Mouse (Mus musculus) intestine, embryonic 14.5 days (tissue): ENCODE measurements around the gene Hk2. TPM values are rescaled to one million over a fixed set of nuclear protein-coding genes. Genes with fewer than 3 reads are reported as not detected.

Source experiments
- ATAC-seq: fragments of 200-750 bp; cut with Nextera tagmentation; replicated peaks from 2 replicates; pipeline ENCODE4 v1.8.0; 2017; ENCODE audit warnings: low read depth, moderate number of reproducible peaks, moderate TSS enrichment, moderate library complexity; ENCODE audit not compliant: low FRiP score, low TSS enrichment
- DNase-seq: peaks from one replicate; pipeline ENCODE4 v3.0.0-alpha.2; 2018; ENCODE audit warnings: low spot score
- H3K27ac ChIP-seq: fragments of 300-500 bp; sonication (generic); 2 replicates; pipeline ENCODE4 v1.5.1; 2014; ENCODE audit warnings: low read depth, mild to moderate bottlenecking, control low read depth
- H3K27me3 ChIP-seq: fragments of 300-500 bp; sonication (generic); replicated peaks from 2 replicates; pipeline ENCODE4 v1.6.1; 2014; ENCODE audit warnings: low read length, control low read depth; ENCODE audit not compliant: control insufficient read depth, insufficient read depth
- H3K36me3 ChIP-seq: fragments of 300-500 bp; sonication (generic); 2 replicates; pipeline ENCODE4 v1.6.1; 2014; ENCODE audit warnings: low read length, control low read depth; ENCODE audit not compliant: control insufficient read depth, insufficient read depth
- H3K4me1 ChIP-seq: fragments of 300-500 bp; sonication (generic); replicated peaks from 2 replicates; pipeline ENCODE4 v1.6.1; 2014; ENCODE audit warnings: low read length, control low read depth, mixed read lengths; ENCODE audit not compliant: control insufficient read depth, insufficient read depth
- H3K4me2 ChIP-seq: fragments of 300-500 bp; sonication (generic); 2 replicates; pipeline ENCODE4 v1.6.1; 2014; ENCODE audit warnings: low read length
- H3K4me3 ChIP-seq: fragments of 300-500 bp; sonication (generic); 2 replicates; pipeline ENCODE4 v1.5.1; 2014; ENCODE audit warnings: low read depth, low read length, control low read depth, mixed read lengths
- H3K9ac ChIP-seq: fragments of 300-500 bp; sonication (generic); 2 replicates; pipeline ENCODE4 v1.6.1; 2014; ENCODE audit warnings: mild to moderate bottlenecking, low read length
- H3K9me3 ChIP-seq: fragments of 300-500 bp; sonication (generic); 2 replicates; pipeline ENCODE4 v1.6.1; 2016; ENCODE audit warnings: low read length, control low read depth; ENCODE audit not compliant: control insufficient read depth
- WGBS: fragments of 180-500 bp; shearing (Covaris S2); extraction: QIAGEN DNeasy Blood & Tissue Kit; methylation state at CpG from one replicate; pipeline ENCODE4 v1.1.7; 2014; 5-methylcytosine and 5-hydroxymethylcytosine counted together
- polyA plus RNA-seq: library from polyadenylated mRNA; unstranded; fragments of >200 nt; fragmentation: Nextera tagmentation; extraction: Ambion mirVana; gene quantifications from 2 replicates; pipeline ENCODE4 v1.2.1, GENCODE M21; 2014

Gene Hk2
- polyA plus RNA-seq, 1 experiment from 2014 or later = 32.3 TPM

- peak; percentile 70 for ATAC-seq
- DNase-seq = peak; percentile 87
- peak overlapping the region; percentile 75 for H3K4me3 ChIP-seq
- H3K4me1 ChIP-seq = peaks cover 25% of the 10 kb centered on the region; the same call in 1 of the 2 replicates
- H3K27me3 ChIP-seq = no peaks in the 10 kb centered on the region
- peak overlapping the region; percentile 89 for H3K27ac ChIP-seq
- no peaks in the 10 kb centered on the region for H3K36me3 ChIP-seq
- peak overlapping the region; percentile 91 for H3K4me2 ChIP-seq
- H3K9me3 ChIP-seq = no peaks in the 10 kb centered on the region
- under 1% methylated on average over 68 of the region's 68 CpGs for WGBS
- peak overlapping the region; percentile 77 for H3K9ac ChIP-seq
Measured at GRCm38 (mm10) chr6:82773261-82774131, 758 bp downstream of the Hk2 start.

GRCm38 (mm10) chr6:82772451-82773101 is 1.7 kb downstream of the Hk2 start:
- H3K4me2 ChIP-seq = peak overlapping the region; percentile 91
- peaks cover 25% of the 10 kb centered on the region; the same call in 1 of the 2 replicates for H3K4me1 ChIP-seq
- no peaks in the 10 kb centered on the region for H3K9me3 ChIP-seq
- DNase-seq (peak; percentile 75), ATAC-seq (no peak)
- H3K36me3 ChIP-seq = no peaks in the 10 kb centered on the region
- H3K9ac ChIP-seq = peak overlapping the region; percentile 77
- no peaks in the 10 kb centered on the region for H3K27me3 ChIP-seq
- peak overlapping the region; percentile 75 for H3K4me3 ChIP-seq
- under 1% methylated on average over 19 of the region's 19 CpGs for WGBS
- H3K27ac ChIP-seq = peak overlapping the region; percentile 89

- DNase-seq (peak; percentile 77), ATAC-seq (no peak)
- 2% methylated on average over 10 of the region's 10 CpGs for WGBS
- Histone ChIP-seq H3K4me2 (peak overlapping the region; percentile 91), H3K27ac (peak overlapping the region; percentile 89; the same call in 1 of the 2 replicates), H3K27me3 (no peaks in the 10 kb centered on the region), H3K4me1 (peaks cover 25% of the 10 kb centered on the region; the same call in 1 of the 2 replicates), H3K9ac (peak overlapping the region; percentile 77), H3K36me3 (no peaks in the 10 kb centered on the region), H3K4me3 (peak overlapping the region; percentile 75), H3K9me3 (no peaks in the 10 kb centered on the region)
Measured at GRCm38 (mm10) chr6:82771981-82772409, 2.3 kb downstream of the Hk2 start.

- Histone ChIP-seq H3K9me3 (no peaks in the 10 kb centered on the region), H3K9ac (no peak overlapping the region), H3K27me3 (no peaks in the 10 kb centered on the region), H3K4me3 (peak overlapping the region; percentile 75; the same call in 1 of the 2 replicates), H3K4me2 (peak overlapping the region; percentile 91), H3K27ac (no peak overlapping the region), H3K36me3 (no peaks in the 10 kb centered on the region), H3K4me1 (peaks cover 25% of the 10 kb centered on the region; the same call in 1 of the 2 replicates)
- DNase-seq = peak; percentile 49
- WGBS = 45% methylated on average over 9 of the region's 9 CpGs
- no peak for ATAC-seq
Measured at GRCm38 (mm10) chr6:82771059-82771458, 3.2 kb downstream of the Hk2 start.

GRCm38 (mm10) chr6:82770286-82770685 is 4.0 kb downstream of the Hk2 start:
- ATAC-seq (no peak), DNase-seq (no peak)
- H3K4me1 ChIP-seq = peaks cover 25% of the 10 kb centered on the region; the same call in 1 of the 2 replicates
- H3K9me3 ChIP-seq = no peaks in the 10 kb centered on the region
- H3K27ac ChIP-seq = no peak overlapping the region
- H3K36me3 ChIP-seq = no peaks in the 10 kb centered on the region
- H3K27me3 ChIP-seq = no peaks in the 10 kb centered on the region
- H3K4me3 ChIP-seq = no peak overlapping the region
- H3K4me2 ChIP-seq = peak overlapping the region; percentile 91
- no peak overlapping the region for H3K9ac ChIP-seq
- 77% methylated on average over 3 of the region's 3 CpGs for WGBS

GRCm38 (mm10) chr6:82769704-82770103 is 4.5 kb downstream of the Hk2 start:
- WGBS = 65% methylated on average over 5 of the region's 5 CpGs
- no peaks in the 10 kb centered on the region for H3K9me3 ChIP-seq
- no peak overlapping the region for H3K9ac ChIP-seq

GRCm38 (mm10) chr6:82767734-82768586 is 6.3 kb downstream of the Hk2 start:
- no peak overlapping the region for H3K9ac ChIP-seq
- 82% methylated on average over 12 of the region's 12 CpGs for WGBS
- no peak for ATAC-seq

More at GRCm38 (mm10) chr6:82769704-82770103, 4.5 kb downstream of the Hk2 start:
- Histone ChIP-seq H3K27me3 (no peaks in the 10 kb centered on the region), H3K4me1 (peaks cover 25% of the 10 kb centered on the region; the same call in 1 of the 2 replicates), H3K36me3 (no peaks in the 10 kb centered on the region), H3K4me2 (no peak overlapping the region), H3K27ac (no peak overlapping the region), H3K4me3 (no peak overlapping the region)
- ATAC-seq (no peak), DNase-seq (no peak)

GRCm38 (mm10) chr6:82766636-82767035 is 7.6 kb downstream of the Hk2 start:
- Histone ChIP-seq H3K27ac (no peak overlapping the region), H3K4me2 (no peak overlapping the region), H3K27me3 (no peaks in the 10 kb centered on the region), H3K9ac (no peak overlapping the region), H3K36me3 (no peaks in the 10 kb centered on the region), H3K4me1 (peaks cover 36% of the 10 kb centered on the region), H3K4me3 (no peak overlapping the region), H3K9me3 (no peaks in the 10 kb centered on the region)
- no peak for ATAC-seq
- 68% methylated on average over 4 of the region's 4 CpGs for WGBS
- no peak for DNase-seq

More at GRCm38 (mm10) chr6:82767734-82768586, 6.3 kb downstream of the Hk2 start:
- Histone ChIP-seq H3K27me3 (no peaks in the 10 kb centered on the region), H3K4me3 (no peak overlapping the region), H3K4me2 (no peak overlapping the region), H3K9me3 (no peaks in the 10 kb centered on the region), H3K4me1 (peaks cover 39% of the 10 kb centered on the region), H3K27ac (no peak overlapping the region), H3K36me3 (no peaks in the 10 kb centered on the region)
- DNase-seq = no peak
